Mouse (Mus musculus) kidney, postnatal 4 days (tissue): ENCODE results near the gene Svs3a.
"Not testable (repeated sequence)": the region's sequence is repeated elsewhere in the genome, so short reads cannot be mapped to it uniquely, and the experiment has no call there.

Experiments used
- DNase-seq, 2 experiments: peaks; one replicate each; pipeline ENCODE4 v3.0.0; 2021; ENCODE audit warnings: mixed read lengths in 2 of 2

The Svs3a gene

GRCm38 (mm10) chr2:164288968-164289367 is at the start of gene Svs3a:
Gene Svs3a, plus strand, starts transcription at chr2:164289268.
- DNase-seq, result not testable (repeated sequence)

GRCm38 (mm10) chr2:164256540-164256939 is 32.5 kb upstream of the Svs3a start, which contains the start of gene Svs3b:
Gene Svs3b, minus strand, starts transcription at chr2:164256640.
- DNase-seq, result not testable (repeated sequence)

- no peak for DNase-seq
Observed at GRCm38 (mm10) chr2:164278359-164278758, 10.7 kb upstream of the Svs3a start, which contains the start of gene Svs4. Gene Svs4, minus strand, starts transcription at chr2:164278459.

GRCm38 (mm10) chr2:164312599-164312998 is 23.5 kb downstream of the Svs3a start:
- no peak for DNase-seq

- DNase-seq, result not testable (repeated sequence)
Observed at GRCm38 (mm10) chr2:164315460-164315859, 26.4 kb downstream of the Svs3a start.

- DNase-seq, result not testable (repeated sequence)
Observed at GRCm38 (mm10) chr2:164316451-164316850, 27.4 kb downstream of the Svs3a start, which contains the start of gene Svs6. Gene Svs6, plus strand, starts transcription at chr2:164316751.

GRCm38 (mm10) chr2:164320983-164321382 is 31.9 kb downstream of the Svs3a start:
- DNase-seq, result no peak

- not testable (repeated sequence) for DNase-seq
Observed at GRCm38 (mm10) chr2:164332440-164332839, 43.4 kb downstream of the Svs3a start, which contains the start of gene Svs5. Gene Svs5, plus strand, starts transcription at chr2:164332740.
